Mouse (Mus musculus) megakaryocyte progenitor cell, adult 5-6 weeks (primary cell): ENCODE measurements around the gene Ifi27l2b. TPM values are rescaled to one million over a fixed set of nuclear protein-coding genes. Genes with fewer than 3 reads are reported as not detected.
A peak's percentile ranks its signal among the peaks of the same experiment; 100 is the strongest.

Experiments used
- ATAC-seq: replicated peaks from 2 replicates; pipeline ENCODE4 v1.8.0; 2016; ENCODE audit warnings: mild to moderate bottlenecking, moderate TSS enrichment, inconsistent platforms; ENCODE audit not compliant: poor library complexity
- total RNA-seq, 2 experiments: library from RNA; stranded (forward) in 1 of 2; stranded (reverse) in 1 of 2; fragments of 157-497, 149-512 nt in 1 of 2; fragments of 200-1000 nt in 1 of 2; gene quantifications; 2 replicates each; pipeline versions ENCODE4 v1.2.3 to v1.2.4; 2015 to 2017

Ifi27l2b gene
- total RNA-seq, 2 experiments from 2014 or later, result not detected

DNA sequence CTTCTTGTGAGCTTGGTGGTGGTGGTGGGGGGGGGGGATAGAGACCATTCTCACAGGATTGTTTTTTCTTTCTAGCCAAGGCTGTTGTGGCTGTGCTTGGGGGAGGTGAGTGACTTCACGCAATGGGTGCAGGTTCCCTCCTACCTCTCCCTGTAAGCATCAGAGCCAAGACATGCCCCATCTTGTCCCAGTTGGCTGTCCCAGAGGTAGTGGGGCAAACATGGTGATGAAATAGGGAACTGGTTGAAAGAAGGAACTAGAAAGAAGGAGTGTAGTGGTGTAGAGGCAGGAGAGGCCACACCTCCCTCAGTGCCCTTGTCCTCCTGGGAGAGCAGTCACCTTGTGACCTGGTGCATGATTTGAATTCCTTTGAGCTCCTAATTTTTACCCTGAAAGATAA, 19.4 kb downstream of the Ifi27l2b start:
- ATAC-seq, result peak; percentile 54

DNA sequence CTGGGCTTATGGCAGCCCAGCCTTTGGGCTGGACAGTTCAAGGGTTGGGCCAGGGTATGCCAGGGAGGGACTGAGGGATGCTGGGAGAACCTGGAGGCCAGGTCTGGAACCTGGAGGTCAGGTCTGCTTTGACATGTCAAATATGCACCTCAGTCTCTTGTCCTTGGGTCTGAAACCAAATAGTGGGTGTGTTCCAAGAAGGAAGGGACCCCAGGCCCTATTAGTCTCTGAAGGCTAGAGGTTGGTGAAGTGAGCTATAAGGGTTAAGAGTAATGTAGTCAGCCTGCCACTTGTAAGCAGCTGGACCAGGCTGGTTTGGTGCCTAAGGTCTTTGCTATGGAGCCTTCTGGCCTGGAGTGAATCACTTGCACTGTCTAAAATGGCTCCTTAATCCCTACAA, 22.2 kb downstream of the Ifi27l2b start:
- ATAC-seq, result no peak

DNA sequence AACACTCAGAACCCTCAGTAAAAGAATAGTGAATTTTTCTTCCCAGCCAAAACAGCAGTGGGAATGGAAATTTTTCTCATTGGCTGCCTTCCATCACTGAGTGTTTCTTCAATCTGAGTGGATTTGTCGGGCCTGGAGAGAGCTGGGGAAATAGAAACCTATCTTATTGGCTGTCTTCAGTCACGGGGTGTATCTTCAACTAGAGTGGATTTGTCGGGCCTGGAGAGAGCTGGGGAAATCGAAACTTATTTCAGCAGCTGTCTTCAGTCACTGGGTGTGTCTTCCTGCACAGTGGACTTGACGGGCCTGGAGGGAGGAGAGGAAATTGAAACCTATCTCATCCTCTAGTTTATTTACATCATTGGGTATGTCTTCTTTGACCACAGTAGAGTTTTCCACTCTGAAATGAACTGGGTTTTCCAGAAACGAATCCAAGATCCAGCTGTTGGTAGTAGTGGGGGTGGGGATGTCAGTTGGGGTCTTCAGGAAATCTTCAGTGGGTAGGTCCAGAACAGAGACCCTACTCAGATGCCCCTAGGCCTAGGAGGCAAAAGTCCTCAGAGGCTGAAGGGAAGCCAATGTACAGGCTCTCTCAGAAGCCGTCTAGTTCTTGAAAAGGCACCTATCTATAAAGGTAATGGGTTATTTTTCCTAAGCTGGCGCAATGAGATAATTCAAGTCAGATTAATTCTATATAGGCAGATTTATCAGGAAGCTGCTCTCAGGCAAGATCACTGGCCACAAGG, 22.9 kb downstream of the Ifi27l2b start, which contains the start of gene Ifi27:
TSS of gene Ifi27 (plus strand) at position 226 of the 746 bp plus-strand sequence.
- peak; percentile 96 for ATAC-seq

DNA sequence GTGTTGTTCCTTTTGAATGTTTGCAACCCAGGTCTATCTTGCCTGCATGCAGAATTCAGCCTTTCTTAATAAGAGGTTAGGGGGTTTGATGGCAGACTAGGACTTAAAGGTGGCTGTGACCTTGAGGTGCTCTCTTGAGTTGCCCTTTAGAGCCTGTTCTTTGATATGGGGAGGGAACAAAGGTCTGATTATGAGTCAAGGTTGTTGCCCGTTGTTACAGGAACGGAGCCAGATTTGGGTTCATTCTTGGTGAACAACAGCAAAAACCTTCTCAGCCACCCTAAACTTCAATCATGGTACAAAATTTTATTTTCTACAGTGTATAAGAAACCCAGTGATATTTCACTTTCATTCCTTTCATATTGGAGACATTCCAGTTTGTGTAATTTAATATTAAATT, 23.6 kb downstream of the Ifi27l2b start:
- ATAC-seq, result no peak

DNA sequence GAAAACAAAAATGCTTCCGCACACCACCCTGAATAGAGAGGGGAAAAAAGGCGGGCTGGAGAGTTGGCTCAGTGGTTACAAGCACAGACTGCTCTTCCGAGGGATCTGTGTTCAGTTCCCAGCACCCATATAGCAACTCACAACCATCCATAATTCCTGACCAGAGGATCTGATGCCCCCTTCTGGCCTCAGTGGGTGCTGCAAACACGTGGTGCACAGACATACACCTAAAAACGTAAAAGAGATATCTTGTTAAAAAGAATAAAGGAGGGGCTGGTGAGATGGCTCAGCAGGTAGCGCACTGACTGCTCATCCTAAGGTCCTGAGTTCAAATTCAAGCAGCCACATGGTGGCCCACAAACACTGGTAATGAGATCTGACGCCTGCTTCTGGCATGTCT, 30.3 kb downstream of the Ifi27l2b start:
- ATAC-seq, result no peak

DNA sequence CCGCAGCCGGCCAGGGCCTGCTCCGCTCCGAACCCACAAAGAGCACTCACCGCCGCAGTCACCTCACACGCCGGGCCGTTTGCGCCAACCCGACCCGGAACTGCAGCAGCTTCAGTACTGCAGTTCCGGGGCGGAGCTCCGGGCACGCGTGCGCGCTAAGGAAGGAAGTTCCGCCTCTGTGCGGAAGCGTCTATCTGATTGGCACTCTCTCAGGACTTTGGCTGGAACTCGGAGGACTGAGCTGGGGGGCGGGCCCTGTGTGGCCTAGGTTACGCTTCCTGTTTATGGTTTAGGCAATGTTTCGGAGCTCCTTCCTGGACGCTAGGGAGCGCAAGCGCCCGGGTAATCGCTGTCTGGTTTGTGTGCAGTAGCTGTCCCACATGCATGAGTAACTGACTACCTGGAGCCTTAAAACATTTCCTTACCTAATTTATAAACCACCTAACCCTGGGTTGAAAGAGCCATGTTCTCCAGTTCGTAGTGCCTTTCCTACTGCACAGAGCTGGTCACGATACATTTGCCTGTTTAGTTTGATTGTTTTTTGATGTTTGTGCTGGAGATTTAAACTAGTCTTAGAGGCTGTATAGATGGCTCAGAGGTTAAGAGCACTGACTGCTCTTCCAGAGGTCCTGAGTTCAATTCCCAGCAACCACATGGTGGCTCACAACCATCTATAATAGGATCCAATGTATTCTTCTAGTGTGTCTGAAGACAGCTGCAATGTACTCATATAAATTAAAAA, 31.1 kb downstream of the Ifi27l2b start, which contains the start of gene Ddx24:
TSS of gene Ddx24 (minus strand) at position 102 of the 742 bp plus-strand sequence.
- peak; percentile 97 for ATAC-seq

DNA sequence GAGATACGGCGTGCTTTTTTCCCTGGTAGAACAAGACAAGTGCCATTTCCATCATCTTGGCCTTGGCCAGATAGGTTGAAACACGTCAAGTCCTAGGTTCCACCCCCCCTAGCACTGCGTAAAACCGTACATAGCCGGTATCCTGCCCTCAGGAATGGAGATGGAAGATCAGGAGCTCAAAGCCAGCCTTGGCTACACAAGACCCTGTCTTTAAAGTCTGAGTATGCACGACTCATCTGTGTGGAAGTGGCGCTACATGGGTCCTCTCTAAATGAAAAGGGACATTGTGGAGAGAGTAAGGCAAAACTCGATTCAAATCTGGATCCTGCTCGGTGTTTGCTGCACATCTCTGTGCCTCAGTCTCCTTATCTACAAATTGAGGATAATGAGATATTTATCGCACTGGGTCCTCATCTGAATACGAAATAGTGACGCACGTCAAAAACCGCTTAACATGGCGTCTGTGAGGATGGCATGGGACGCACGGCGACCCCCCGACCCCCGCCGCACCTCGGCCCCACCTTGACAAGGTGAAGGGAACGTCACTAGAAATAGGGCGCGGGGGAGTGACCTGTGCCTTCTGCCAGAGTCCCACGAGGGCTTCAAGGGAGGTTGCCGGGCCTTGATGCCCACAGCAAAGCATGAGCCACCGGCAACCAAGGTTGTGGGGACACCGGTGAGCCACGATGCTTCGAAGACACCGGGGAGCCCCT, 31.9 kb downstream of the Ifi27l2b start:
- ATAC-seq, result no peak; the same call in 1 of the 2 replicates

DNA sequence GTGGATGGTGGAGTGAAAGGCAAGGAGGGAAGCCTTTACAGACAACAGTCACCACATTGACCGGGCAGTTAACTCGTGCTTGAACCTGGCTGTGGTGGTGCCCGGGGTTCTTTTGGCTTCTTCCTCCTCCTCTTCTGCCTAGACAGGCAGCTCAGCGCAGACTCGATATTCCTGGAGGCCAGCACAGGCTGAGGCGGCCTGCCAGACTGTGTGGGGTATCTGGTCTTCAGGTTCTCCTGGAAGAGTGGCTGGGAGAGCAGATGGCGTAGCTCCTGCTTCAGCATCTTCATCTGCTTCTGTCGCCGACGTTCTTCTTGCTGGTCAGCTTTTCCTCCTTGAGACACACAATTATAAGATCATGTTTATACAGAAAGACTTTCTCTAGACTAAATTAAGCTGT, 48.9 kb downstream of the Ifi27l2b start:
- ATAC-seq, result no peak

DNA sequence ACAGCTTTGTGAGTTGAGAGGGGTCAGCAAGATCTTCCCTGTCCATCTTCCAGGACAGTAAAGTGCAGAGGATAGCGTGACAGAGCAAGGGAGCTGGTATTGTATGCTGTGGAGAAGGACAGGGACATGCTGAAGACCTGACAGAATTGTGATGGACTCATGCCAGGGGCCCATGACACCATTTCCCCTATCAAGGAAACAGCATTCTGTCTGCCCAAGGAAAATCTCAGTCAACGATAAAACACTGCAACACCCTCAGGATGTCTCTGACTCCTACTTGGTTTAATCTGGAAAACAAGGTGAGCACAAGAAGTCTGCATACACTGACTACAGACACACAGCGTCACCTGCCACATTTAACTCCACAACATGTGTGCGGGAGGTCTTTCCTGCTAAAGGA, 49.3 kb downstream of the Ifi27l2b start, which contains the start of gene 9330161L09Rik:
TSS of gene 9330161L09Rik (minus strand) at position 101 of the 400 bp plus-strand sequence.
- no peak for ATAC-seq

DNA sequence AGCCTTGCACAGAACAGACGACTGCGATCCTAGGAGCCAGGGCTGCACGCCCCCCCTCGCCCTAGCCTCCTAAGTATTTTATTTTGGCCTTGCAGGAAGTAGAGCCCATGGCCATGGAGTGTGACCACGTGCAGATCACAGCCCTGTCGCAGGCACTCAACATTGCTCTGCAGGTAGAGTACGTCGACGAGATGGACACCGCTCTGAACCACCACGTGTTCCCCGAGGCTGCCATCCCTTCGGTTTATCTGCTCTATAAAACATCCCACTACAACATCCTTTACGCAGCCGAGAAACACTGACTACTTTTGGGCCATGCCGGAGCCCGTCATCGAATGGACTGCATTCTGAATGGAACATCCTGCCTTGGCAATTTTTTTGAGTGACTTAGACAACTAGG, 52.9 kb downstream of the Ifi27l2b start:
- no peak for ATAC-seq

Other genes with a start within 250 kb of the Ifi27l2b start
- gene Prima1, start 215.1 kb downstream of the Ifi27l2b start, total RNA-seq (2015), result not detected in 2 replicates
- not detected in 2 replicates for gene Prima1, start 215.1 kb downstream of the Ifi27l2b start, total RNA-seq (2017)
- not detected in 2 replicates for gene Fam181a, start 146.2 kb downstream of the Ifi27l2b start, total RNA-seq (2015)
- gene Fam181a, start 146.2 kb downstream of the Ifi27l2b start, total RNA-seq (2017), result not detected in 2 replicates
- gene Asb2, start 101.2 kb downstream of the Ifi27l2b start, total RNA-seq (2015), result 0.10 TPM in 1 of 2 replicates, not detected in the other
- gene Asb2, start 101.2 kb downstream of the Ifi27l2b start, total RNA-seq (2017), result not detected in 2 replicates
- 0.54 and 3.0 TPM in 2 replicates for gene Otub2, start 68.5 kb downstream of the Ifi27l2b start, total RNA-seq (2015)
- gene Otub2, start 68.5 kb downstream of the Ifi27l2b start, total RNA-seq (2017), result 0.54 and 1.3 TPM in 2 replicates
- 1.5 and 3.0 TPM in 2 replicates for gene 9330161L09Rik, start 49.4 kb downstream of the Ifi27l2b start, total RNA-seq (2015)
- gene 9330161L09Rik, start 49.4 kb downstream of the Ifi27l2b start, total RNA-seq (2017), result 0.25 and 0.47 TPM in 2 replicates
- 77.9 and 79.7 TPM in 2 replicates for gene Ddx24, start 31.4 kb downstream of the Ifi27l2b start, total RNA-seq (2015)
- 82.6 and 119 TPM in 2 replicates for gene Ddx24, start 31.4 kb downstream of the Ifi27l2b start, total RNA-seq (2017)
- gene Ifi27, start 23.0 kb downstream of the Ifi27l2b start, total RNA-seq (2015), result 61.5 and 79.9 TPM in 2 replicates
- gene Ifi27, start 23.0 kb downstream of the Ifi27l2b start, total RNA-seq (2017), result 51.8 and 55.5 TPM in 2 replicates
- 6.0 and 9.2 TPM in 2 replicates for gene Ifi27l2a, start 13.5 kb downstream of the Ifi27l2b start, total RNA-seq (2015)
- 11.5 and 11.6 TPM in 2 replicates for gene Ifi27l2a, start 13.5 kb downstream of the Ifi27l2b start, total RNA-seq (2017)
- gene Ppp4r4, start 75.1 kb upstream of the Ifi27l2b start, total RNA-seq (2015), result 0.10 TPM in 1 of 2 replicates, not detected in the other
- not detected in 2 replicates for gene Ppp4r4, start 75.1 kb upstream of the Ifi27l2b start, total RNA-seq (2017)
- not detected in 2 replicates for gene Serpina10, start 174.2 kb upstream of the Ifi27l2b start, total RNA-seq (2015)
- not detected in 2 replicates for gene Serpina10, start 174.2 kb upstream of the Ifi27l2b start, total RNA-seq (2017)
- gene Serpina6, start 200.0 kb upstream of the Ifi27l2b start, total RNA-seq (2015), result not detected in 2 replicates
- not detected in 2 replicates for gene Serpina6, start 200.0 kb upstream of the Ifi27l2b start, total RNA-seq (2017)
- not detected in 2 replicates for gene Serpina16, start 218.9 kb upstream of the Ifi27l2b start, total RNA-seq (2015)
- gene Serpina16, start 218.9 kb upstream of the Ifi27l2b start, total RNA-seq (2017), result not detected in 2 replicates
- not detected in 2 replicates for gene Serpina1f, start 238.3 kb upstream of the Ifi27l2b start, total RNA-seq (2015)
- gene Serpina1f, start 238.3 kb upstream of the Ifi27l2b start, total RNA-seq (2017), result not detected in 2 replicates